In the genomic region with DNA sequence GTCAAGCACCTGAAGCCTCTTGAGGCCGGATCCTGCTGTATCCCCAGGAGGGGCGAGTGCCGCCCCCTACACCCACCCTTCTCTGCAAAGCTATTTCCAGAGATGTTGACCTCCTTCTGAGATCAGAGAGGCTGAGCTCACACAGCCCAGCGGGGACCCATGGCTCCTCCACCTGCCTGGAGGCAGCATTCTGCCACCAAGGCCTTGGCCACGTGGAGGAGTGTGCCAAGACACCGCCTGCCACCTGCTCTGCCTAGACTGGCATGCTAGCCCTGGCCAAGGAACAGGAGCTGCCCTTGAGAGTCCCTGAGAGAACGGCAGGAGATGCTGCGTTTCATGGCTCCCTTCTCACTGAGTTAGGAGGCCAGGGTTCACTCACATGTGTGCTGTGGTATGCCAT, we compare ENCODE assay signal across 20 mouse cellular contexts. TPM values are rescaled to one million over a fixed set of nuclear protein-coding genes. Genes with fewer than 3 reads are reported as not detected.
A peak's percentile ranks its signal among the peaks of the same experiment; 100 is the strongest.
DNase-seq lines count a peak whose midpoint lies in the region; ATAC-seq and TF ChIP-seq lines count a peak whose summit lies in the region.
"Had no signal": no experiment of that assay in that cellular context is flagged by ENCODE, and none has a peak within 500 bp of the region (broad histone marks: within the 10 kb centered on the region; RNA-seq: fewer than 3 reads in every experiment).

No protein-coding gene starts in this region.

- H3K27ac ChIP-seq in embryonic facial prominence, embryonic 15.5 days (replicated peaks) = peak overlapping the region; percentile 83; the same call in 1 of the 2 replicates
- no peak overlapping the region for H3K27ac ChIP-seq in embryonic facial prominence, embryonic 10.5 days (replicated peaks)
- peak overlapping the region; percentile 61; the same call in 1 of the 2 replicates for H3K27ac ChIP-seq in heart, embryonic 15.5 days
- no peak overlapping the region for H3K27ac ChIP-seq in heart, adult 2 months
- H3K27ac ChIP-seq: hindbrain, embryonic 15.5 days; liver, embryonic 13.5 days; midbrain, embryonic 13.5 days; neural tube, embryonic 15.5 days had no signal

- peaks cover 35% of the 10 kb centered on the region for H3K36me3 ChIP-seq in embryonic facial prominence, embryonic 15.5 days
- H3K36me3 ChIP-seq in embryonic facial prominence, embryonic 10.5 days (replicated peaks) = peaks cover 64% of the 10 kb centered on the region
- H3K36me3 ChIP-seq in heart, embryonic 15.5 days = peaks cover 25% of the 10 kb centered on the region; the same call in 1 of the 2 replicates
- no peaks in the 10 kb centered on the region for H3K36me3 ChIP-seq in heart, adult 2 months (ENCODE audit: control insufficient read depth, insufficient read depth, low read length)

- no peak for TF ChIP-seq CTCF in heart, adult 2 months (IDR thresholded peaks at IDR 0.05)

- no peak overlapping the region for H3K9ac ChIP-seq in embryonic facial prominence, embryonic 15.5 days
- H3K9ac ChIP-seq in heart, embryonic 15.5 days = no peak overlapping the region
- no peak overlapping the region for H3K9ac ChIP-seq in heart, adult 2 months (ENCODE audit: low read depth, low read length)
- H3K9ac ChIP-seq: hindbrain, embryonic 15.5 days; liver, embryonic 13.5 days; lung, embryonic 15.5 days; midbrain, embryonic 13.5 days; neural tube, embryonic 15.5 days had no signal

- ATAC-seq in embryonic facial prominence, embryonic 15.5 days (ENCODE audit: insufficient number of reproducible peaks, low FRiP score, low TSS enrichment, low read depth) = no peak
- no peak for ATAC-seq in heart, embryonic 15.5 days (replicated peaks; ENCODE audit: insufficient number of reproducible peaks, insufficient read depth, low FRiP score, low read depth)
- ATAC-seq: CD4-positive, CD25-positive, alpha-beta regulatory T cell, adult 4 months; forebrain, embryonic 14.5 days; midbrain, embryonic 13.5 days had no signal

- TF ChIP-seq EP300 in heart, adult 2 months (IDR thresholded peaks at IDR 0.05; ENCODE audit: insufficient read depth, low read depth, low read length) = no peak

- WGBS in embryonic facial prominence, embryonic 15.5 days = 67% methylated on average over 8 of the region's 8 CpGs
- WGBS in embryonic facial prominence, embryonic 10.5 days = 77% methylated on average over 8 of the region's 8 CpGs
- WGBS in heart, embryonic 15.5 days = 77% methylated on average over 8 of the region's 8 CpGs
- 85% methylated on average over 8 of the region's 8 CpGs for WGBS in heart, adult 2 months

- no peak for DNase-seq in embryonic facial prominence, embryonic 10.5 days (ENCODE audit: low spot score)
- DNase-seq in heart, adult 2 months = no peak
- DNase-seq in cerebellum, adult 11 months = peak; percentile 83
- peak; percentile 86 to 88 for DNase-seq in cerebellum, postnatal 14 days
- DNase-seq in adrenal gland, postnatal 14 days = no peak
- no peak for DNase-seq in urinary bladder, postnatal 10 days (ENCODE audit: low spot score)
- DNase-seq: kidney, adult 2 months; kidney, postnatal 4 days; liver, embryonic 13.5 days; thymus, adult 18-20 months had no signal

- H3K4me2 ChIP-seq in embryonic facial prominence, embryonic 15.5 days (replicated peaks) = no peak overlapping the region
- H3K4me2 ChIP-seq in heart, embryonic 15.5 days = no peak overlapping the region
- H3K4me2 ChIP-seq: hindbrain, embryonic 15.5 days; liver, embryonic 13.5 days; lung, embryonic 15.5 days; midbrain, embryonic 13.5 days; neural tube, embryonic 15.5 days had no signal

- H3K27me3 ChIP-seq in embryonic facial prominence, embryonic 15.5 days = no peaks in the 10 kb centered on the region
- H3K27me3 ChIP-seq in embryonic facial prominence, embryonic 10.5 days (replicated peaks; ENCODE audit: low read depth, poor library complexity, severe bottlenecking) = no peaks in the 10 kb centered on the region
- no peaks in the 10 kb centered on the region for H3K27me3 ChIP-seq in heart, embryonic 15.5 days
- H3K27me3 ChIP-seq in heart, adult 2 months (ENCODE audit: control insufficient read depth, insufficient read depth, low read length) = no peaks in the 10 kb centered on the region
- H3K27me3 ChIP-seq: hindbrain, embryonic 15.5 days; liver, embryonic 13.5 days; lung, embryonic 15.5 days; midbrain, embryonic 13.5 days; neural tube, embryonic 15.5 days had no signal

- TF ChIP-seq POLR2A in heart, adult 2 months (IDR thresholded peaks at IDR 0.05; ENCODE audit: insufficient read depth, low read depth, low read length) = no peak

- no peaks in the 10 kb centered on the region for H3K79me2 ChIP-seq in heart, adult 2 months (replicated peaks; ENCODE audit: control insufficient read depth, insufficient read depth, low read length)

- intact Hi-C loops in heart, adult 2 months (cut with DNase I) = no loop called here

- peaks cover 53% of the 10 kb centered on the region for H3K4me1 ChIP-seq in embryonic facial prominence, embryonic 15.5 days
- peaks cover 28% of the 10 kb centered on the region for H3K4me1 ChIP-seq in embryonic facial prominence, embryonic 10.5 days
- H3K4me1 ChIP-seq in heart, embryonic 15.5 days (replicated peaks) = peaks cover 74% of the 10 kb centered on the region
- H3K4me1 ChIP-seq in heart, adult 2 months (ENCODE audit: control insufficient read depth, insufficient read depth, low read length) = peaks cover 5% of the 10 kb centered on the region; the same call in 1 of the 2 replicates

- H3K9me3 ChIP-seq in embryonic facial prominence, embryonic 15.5 days (replicated peaks) = no peaks in the 10 kb centered on the region
- H3K9me3 ChIP-seq in embryonic facial prominence, embryonic 10.5 days = no peaks in the 10 kb centered on the region
- H3K9me3 ChIP-seq in heart, embryonic 15.5 days (replicated peaks) = no peaks in the 10 kb centered on the region
- H3K9me3 ChIP-seq: G1E; hindbrain, embryonic 15.5 days; liver, embryonic 13.5 days; lung, embryonic 15.5 days; midbrain, embryonic 13.5 days; neural tube, embryonic 15.5 days had no signal

- no peak overlapping the region for H3K4me3 ChIP-seq in embryonic facial prominence, embryonic 15.5 days (replicated peaks)
- no peak overlapping the region for H3K4me3 ChIP-seq in embryonic facial prominence, embryonic 10.5 days
- H3K4me3 ChIP-seq in heart, embryonic 15.5 days = no peak overlapping the region
- no peak overlapping the region for H3K4me3 ChIP-seq in heart, adult 2 months
- H3K4me3 ChIP-seq: hindbrain, embryonic 15.5 days; liver, embryonic 13.5 days; lung, embryonic 15.5 days; midbrain, embryonic 13.5 days; myocyte; neural tube, embryonic 15.5 days had no signal

RNA-seq across cellular contexts. Expression of gene Dnah17, which starts 34.1 kb away (rescaled TPM):
- 0.17 and 0.21 TPM in 2 replicates for polyA plus RNA-seq in embryonic facial prominence, embryonic 15.5 days (2015; fragmentation: Nextera tagmentation; extraction: Ambion mirVana)
- polyA plus RNA-seq in embryonic facial prominence, embryonic 10.5 days (2016; fragmentation: Nextera tagmentation; extraction: Ambion mirVana) = 0.17 and 0.19 TPM in 2 replicates
- polyA plus RNA-seq in heart, embryonic 15.5 days (2015; fragmentation: Nextera tagmentation; extraction: Ambion mirVana) = 0.06 and 0.15 TPM in 2 replicates
- total RNA-seq in heart, adult 2 months (2021) = under 1 TPM; 0.11 to 0.26 TPM
- polyA plus RNA-seq in heart, adult 2 months (2012; rRNA removed) = 0.03 and 0.08 TPM in 2 replicates
- 0.08 and 0.15 TPM in 2 replicates for total RNA-seq in adrenal gland, postnatal 14 days (2021)
- polyA plus RNA-seq: G1E had no signal

Comparison
In these comparisons a context has a peak if more than half of its experiments do, and no peak if none do; other contexts are left out.
1. H3K27ac ChIP-seq: peak in embryonic facial prominence, embryonic 15.5 days (single experiment) and heart, embryonic 15.5 days (single experiment); none in embryonic facial prominence, embryonic 10.5 days (single experiment) and heart, adult 2 months (single experiment).
2. DNase-seq: peak in cerebellum, adult 11 months (single experiment) and cerebellum, postnatal 14 days (2 of 2); none in embryonic facial prominence, embryonic 10.5 days (single experiment), heart, adult 2 months (0 of 2), adrenal gland, postnatal 14 days (single experiment) and urinary bladder, postnatal 10 days (single experiment).